Mouse (Mus musculus) midbrain, embryonic 10.5 days (tissue): ENCODE results near the gene Ctrb1. TPM values are rescaled to one million over a fixed set of nuclear protein-coding genes. Genes with fewer than 3 reads are reported as not detected.
A peak's percentile ranks its signal among the peaks of the same experiment; 100 is the strongest.

Experiments used
- DNase-seq: peaks from one replicate; pipeline ENCODE4 v3.0.0-alpha.2; 2017; ENCODE audit warnings: low spot score
- H3K27ac ChIP-seq: fragments of 300-500 bp; sonication (generic); replicated peaks from 2 replicates; pipeline ENCODE4 v1.5.1; 2016; ENCODE audit warnings: mild to moderate bottlenecking
- H3K27me3 ChIP-seq: fragments of 300-500 bp; sonication (generic); 2 replicates; pipeline ENCODE4 v1.6.1; 2016; ENCODE audit warnings: low read depth, mild to moderate bottlenecking; ENCODE audit not compliant: poor library complexity, severe bottlenecking
- H3K36me3 ChIP-seq: fragments of 300-500 bp; sonication (generic); 2 replicates; pipeline ENCODE4 v1.6.1; 2016; ENCODE audit warnings: mild to moderate bottlenecking, moderate library complexity
- H3K4me1 ChIP-seq: fragments of 300-500 bp; sonication (generic); 2 replicates; pipeline ENCODE4 v1.6.1; 2016
- H3K4me3 ChIP-seq: fragments of 300-500 bp; sonication (generic); 2 replicates; pipeline ENCODE4 v1.5.1; 2016; ENCODE audit warnings: mild to moderate bottlenecking, moderate library complexity
- H3K9me3 ChIP-seq: fragments of 300-500 bp; sonication (generic); replicated peaks from 2 replicates; pipeline ENCODE4 v1.6.1; 2016; ENCODE audit warnings: mild to moderate bottlenecking
- WGBS: fragments of 180-500 bp; shearing (Covaris S2); methylation state at CpG from one replicate; pipeline ENCODE4 v1.1.7; 2016; 5-methylcytosine and 5-hydroxymethylcytosine counted together
- polyA plus RNA-seq: library from polyadenylated mRNA; unstranded; fragments of >200 nt; fragmentation: Nextera tagmentation; extraction: Ambion mirVana; gene quantifications from 2 replicates; pipeline ENCODE4 v1.2.1, GENCODE M21; 2016

Ctrb1 gene
- polyA plus RNA-seq, 1 experiment from 2014 or later, result not detected

- DNase-seq, result no peak
- Histone ChIP-seq H3K36me3 (peaks cover 80% of the 10 kb centered on the region), H3K9me3 (no peaks in the 10 kb centered on the region), H3K27me3 (no peaks in the 10 kb centered on the region), H3K4me3 (no peak overlapping the region), H3K4me1 (peaks cover 39% of the 10 kb centered on the region), H3K27ac (peak overlapping the region; percentile 76; the same call in 1 of the 2 replicates)
- WGBS, result 91% methylated on average over 13 of the region's 13 CpGs
Measured at GRCm38 (mm10) chr8:111715514-111715913, 24.7 kb upstream of the Ctrb1 start.

GRCm38 (mm10) chr8:111714295-111714694 lies 23.5 kb upstream of the Ctrb1 start:
- WGBS, result 95% methylated on average over 12 of the region's 12 CpGs
- no peak for DNase-seq
- no peak overlapping the region for H3K27ac ChIP-seq
- peaks cover 39% of the 10 kb centered on the region for H3K4me1 ChIP-seq
- peaks cover 80% of the 10 kb centered on the region for H3K36me3 ChIP-seq
- no peak overlapping the region for H3K4me3 ChIP-seq
- no peaks in the 10 kb centered on the region for H3K9me3 ChIP-seq
- no peaks in the 10 kb centered on the region for H3K27me3 ChIP-seq

- no peak overlapping the region for H3K27ac ChIP-seq
- peaks cover 36% of the 10 kb centered on the region for H3K4me1 ChIP-seq
- H3K36me3 ChIP-seq, result peaks cover 80% of the 10 kb centered on the region
- 95% methylated on average over 25 of the region's 25 CpGs for WGBS
- no peaks in the 10 kb centered on the region for H3K27me3 ChIP-seq
- no peak for DNase-seq
- no peak overlapping the region for H3K4me3 ChIP-seq
- H3K9me3 ChIP-seq, result no peaks in the 10 kb centered on the region
Measured at GRCm38 (mm10) chr8:111713817-111714216, 23.0 kb upstream of the Ctrb1 start.

GRCm38 (mm10) chr8:111713291-111713690 lies 22.5 kb upstream of the Ctrb1 start:
- DNase-seq, result no peak
- Histone ChIP-seq H3K9me3 (no peaks in the 10 kb centered on the region), H3K27ac (no peak overlapping the region), H3K4me3 (no peak overlapping the region), H3K36me3 (peaks cover 81% of the 10 kb centered on the region), H3K27me3 (no peaks in the 10 kb centered on the region), H3K4me1 (peaks cover 31% of the 10 kb centered on the region)
- 94% methylated on average over 11 of the region's 11 CpGs for WGBS

GRCm38 (mm10) chr8:111712588-111712987 lies 21.8 kb upstream of the Ctrb1 start:
- H3K9me3 ChIP-seq, result no peaks in the 10 kb centered on the region
- no peak overlapping the region for H3K27ac ChIP-seq
- DNase-seq, result no peak
- H3K4me1 ChIP-seq, result peaks cover 24% of the 10 kb centered on the region
- H3K36me3 ChIP-seq, result peaks cover 84% of the 10 kb centered on the region
- no peak overlapping the region for H3K4me3 ChIP-seq
- no peaks in the 10 kb centered on the region for H3K27me3 ChIP-seq
- WGBS, result 87% methylated on average over 6 of the region's 6 CpGs

GRCm38 (mm10) chr8:111712135-111712534 lies 21.3 kb upstream of the Ctrb1 start:
- Histone ChIP-seq H3K27ac (no peak overlapping the region), H3K27me3 (no peaks in the 10 kb centered on the region), H3K9me3 (no peaks in the 10 kb centered on the region), H3K4me1 (peaks cover 20% of the 10 kb centered on the region), H3K36me3 (peaks cover 88% of the 10 kb centered on the region), H3K4me3 (no peak overlapping the region)
- 91% methylated on average over 9 of the region's 9 CpGs for WGBS
- no peak for DNase-seq

DNA sequence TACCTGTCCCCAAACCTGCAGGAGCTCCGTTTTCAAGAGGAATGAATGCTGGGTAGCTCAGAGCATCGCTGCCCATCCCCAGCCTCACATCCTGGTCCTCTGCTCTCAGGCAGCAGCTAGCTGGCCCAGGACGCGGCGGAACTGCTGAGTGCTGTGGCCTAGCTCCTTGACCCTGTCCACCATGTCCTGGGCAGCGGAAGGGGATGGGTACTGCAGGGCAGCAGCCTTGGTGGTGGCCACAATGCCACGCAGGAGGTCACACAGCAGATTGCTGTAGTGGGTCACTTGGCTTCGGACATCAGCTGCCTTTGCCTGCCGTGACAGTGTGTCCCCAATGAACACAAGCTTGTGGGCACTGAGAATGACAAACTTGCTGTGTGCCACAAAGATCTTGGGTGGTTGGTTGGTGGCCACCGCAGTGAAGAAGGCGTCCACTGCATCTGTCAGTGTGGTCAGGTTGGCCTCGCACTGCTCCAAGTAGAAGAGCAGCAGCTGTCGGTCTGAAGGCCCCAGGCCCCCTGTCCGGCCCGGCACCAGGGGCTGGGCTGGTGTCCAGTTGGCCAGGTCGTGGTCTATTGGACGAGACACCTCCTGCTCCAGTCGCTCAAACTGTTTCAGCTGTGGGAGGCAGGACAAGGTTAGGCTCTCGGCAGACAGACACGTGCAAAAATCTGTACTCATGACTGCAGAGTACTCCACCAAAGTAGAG lies 20.1 kb upstream of the Ctrb1 start:
- DNase-seq, result no peak
- H3K27me3 ChIP-seq, result no peaks in the 10 kb centered on the region
- H3K36me3 ChIP-seq, result peaks cover 83% of the 10 kb centered on the region
- no peaks in the 10 kb centered on the region for H3K9me3 ChIP-seq
- H3K27ac ChIP-seq, result no peak overlapping the region
- 94% methylated on average over 20 of the region's 20 CpGs for WGBS
- H3K4me3 ChIP-seq, result no peak overlapping the region
- H3K4me1 ChIP-seq, result peaks cover 10% of the 10 kb centered on the region

DNA sequence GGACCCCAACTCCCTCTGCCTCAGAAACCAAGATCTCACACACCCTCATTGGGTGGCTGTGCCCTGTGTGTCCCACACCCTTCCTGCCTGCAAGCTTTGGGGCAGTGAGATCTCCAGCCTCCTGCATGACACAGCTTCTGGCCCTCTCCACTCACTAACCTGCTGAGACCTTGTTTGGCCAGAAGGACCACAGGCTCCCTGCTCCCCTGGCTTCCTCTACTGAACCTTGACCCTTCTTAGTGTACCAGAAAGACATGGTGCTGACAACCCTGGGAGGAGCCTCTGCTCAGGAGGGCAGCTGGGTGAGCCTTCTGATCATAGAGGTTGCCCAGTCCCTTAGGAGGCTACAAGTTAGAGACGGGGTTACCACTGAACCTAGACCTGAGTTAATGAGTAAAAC lies 18.4 kb upstream of the Ctrb1 start:
- no peak overlapping the region for H3K27ac ChIP-seq
- 0 out of 2 replicates have a peak, but pooled peaks cover 3% of the 10 kb centered on the region for H3K4me1 ChIP-seq
- no peak for DNase-seq
- H3K36me3 ChIP-seq, result peaks cover 66% of the 10 kb centered on the region
- H3K9me3 ChIP-seq, result no peaks in the 10 kb centered on the region
- 84% methylated on average over 1 of the region's 1 CpGs for WGBS
- no peak overlapping the region for H3K4me3 ChIP-seq
- H3K27me3 ChIP-seq, result no peaks in the 10 kb centered on the region

DNA sequence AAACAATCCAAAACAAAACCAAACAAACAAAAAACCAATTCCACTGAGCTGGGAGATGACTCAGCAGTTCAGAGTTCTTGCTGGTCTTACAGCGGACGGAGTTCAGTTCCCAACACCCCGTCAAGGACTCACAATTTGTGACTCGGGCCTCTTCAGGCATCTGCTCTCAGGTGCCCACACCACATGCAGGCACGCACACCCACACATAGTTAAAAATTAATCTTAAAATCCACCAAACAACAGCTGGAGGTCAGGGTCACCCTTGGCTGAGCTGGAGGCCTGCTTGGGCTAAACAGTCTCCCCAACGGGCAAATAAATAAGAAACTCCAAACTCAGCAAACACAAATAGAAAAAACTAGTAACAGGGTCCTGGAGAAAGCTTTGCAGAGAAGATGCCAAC lies 17.5 kb upstream of the Ctrb1 start:
- 85% methylated on average over 6 of the region's 6 CpGs for WGBS
- Histone ChIP-seq H3K9me3 (no peaks in the 10 kb centered on the region), H3K4me3 (no peak overlapping the region), H3K27ac (no peak overlapping the region), H3K27me3 (no peaks in the 10 kb centered on the region), H3K36me3 (peaks cover 56% of the 10 kb centered on the region), H3K4me1 (0 out of 2 replicates have a peak, but pooled peaks cover 3% of the 10 kb centered on the region)
- DNase-seq, result no peak

- 0 out of 2 replicates have a peak, but pooled peaks cover 3% of the 10 kb centered on the region for H3K4me1 ChIP-seq
Measured at GRCm38 (mm10) chr8:111705699-111706098, 14.9 kb upstream of the Ctrb1 start.

GRCm38 (mm10) chr8:111705222-111705621 lies 14.4 kb upstream of the Ctrb1 start:
- H3K27ac ChIP-seq, result no peak overlapping the region
- no peaks in the 10 kb centered on the region for H3K27me3 ChIP-seq
- H3K4me3 ChIP-seq, result no peak overlapping the region
- WGBS, result 67% methylated on average over 3 of the region's 3 CpGs
- no peaks in the 10 kb centered on the region for H3K9me3 ChIP-seq
- DNase-seq, result no peak
- peaks cover 26% of the 10 kb centered on the region for H3K36me3 ChIP-seq
- H3K4me1 ChIP-seq, result 0 out of 2 replicates have a peak, but pooled peaks cover 3% of the 10 kb centered on the region

More at GRCm38 (mm10) chr8:111705699-111706098, 14.9 kb upstream of the Ctrb1 start:
- WGBS, result 78% methylated on average over 5 of the region's 5 CpGs
- H3K27ac ChIP-seq, result no peak overlapping the region
- no peak for DNase-seq
- H3K36me3 ChIP-seq, result peaks cover 30% of the 10 kb centered on the region
- no peaks in the 10 kb centered on the region for H3K27me3 ChIP-seq
- H3K9me3 ChIP-seq, result no peaks in the 10 kb centered on the region
- H3K4me3 ChIP-seq, result no peak overlapping the region

- 94% methylated on average over 12 of the region's 12 CpGs for WGBS
- Histone ChIP-seq H3K9me3 (no peaks in the 10 kb centered on the region), H3K36me3 (peaks cover 19% of the 10 kb centered on the region), H3K27ac (no peak overlapping the region), H3K4me1 (0 out of 2 replicates have a peak, but pooled peaks cover 3% of the 10 kb centered on the region), H3K27me3 (no peaks in the 10 kb centered on the region), H3K4me3 (no peak overlapping the region)
- DNase-seq, result no peak
Measured at GRCm38 (mm10) chr8:111704585-111704984, 13.8 kb upstream of the Ctrb1 start.

- no peak for DNase-seq
- 0 out of 2 replicates have a peak, but pooled peaks cover 3% of the 10 kb centered on the region for H3K4me1 ChIP-seq
- WGBS, result 88% methylated on average over 9 of the region's 9 CpGs
Measured at GRCm38 (mm10) chr8:111701380-111701779, 10.6 kb upstream of the Ctrb1 start.

More at GRCm38 (mm10) chr8:111701380-111701779, 10.6 kb upstream of the Ctrb1 start:
- H3K4me3 ChIP-seq, result no peak overlapping the region
- H3K27me3 ChIP-seq, result no peaks in the 10 kb centered on the region
- H3K36me3 ChIP-seq, result no peaks in the 10 kb centered on the region
- H3K9me3 ChIP-seq, result no peaks in the 10 kb centered on the region; the same call in 1 of the 2 replicates
- no peak overlapping the region for H3K27ac ChIP-seq
